Mouse (Mus musculus) megakaryocyte, embryonic 14.5 days (primary cell): ENCODE measurements around the gene Gabrd.

Experiments used
- FLI1 ChIP-seq: IDR thresholded peaks from 2 replicates; pipeline ENCODE4 v1.6.1; 2012; ENCODE audit warnings: low read length, inconsistent platforms, mixed read lengths
- GATA1 ChIP-seq: IDR thresholded peaks from 3 replicates; pipeline ENCODE4 v1.6.1; 2012; ENCODE audit warnings: mixed read lengths, low read length, inconsistent platforms, borderline replicate concordance

- no peak for TF ChIP-seq GATA1
- no peak for TF ChIP-seq FLI1
Measured at GRCm38 (mm10) chr4:155336284-155337050, 61.4 kb downstream of the Gabrd start.
